Comparison of ENCODE assay signal across 21 mouse cellular contexts in the genomic region with DNA sequence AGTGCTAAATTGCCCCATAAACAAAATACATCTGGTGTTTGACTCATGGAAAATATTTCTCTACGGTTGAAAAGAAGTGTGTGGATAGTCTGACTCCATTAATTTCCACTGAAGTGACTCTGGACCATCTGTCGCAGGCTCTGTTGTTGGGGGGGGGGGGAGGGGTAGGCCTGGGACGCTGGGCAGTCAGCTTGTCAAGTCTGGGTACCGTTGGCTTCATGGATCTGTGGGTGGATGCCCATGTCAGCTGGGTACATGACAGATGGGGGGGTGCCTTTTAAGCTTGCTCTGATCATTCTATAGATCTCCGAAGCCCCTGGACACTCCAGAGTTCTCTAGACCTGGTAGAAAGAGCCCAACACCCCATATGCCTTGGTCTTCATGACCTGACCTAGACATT.
DNase-seq lines count a peak whose midpoint lies in the region; ATAC-seq and TF ChIP-seq lines count a peak whose summit lies in the region.
"Had no signal": no experiment of that assay in that cellular context is flagged by ENCODE, and none has a peak within 500 bp of the region (broad histone marks: within the 10 kb centered on the region; RNA-seq: fewer than 3 reads in every experiment).

No protein-coding gene starts in this region.

- H3K27ac ChIP-seq in kidney, postnatal 0 days: no peak overlapping the region
- no peak overlapping the region for H3K27ac ChIP-seq in cerebellum, adult 2 months (ENCODE audit: insufficient read depth, low read length)
- no peak overlapping the region for H3K27ac ChIP-seq in lung, postnatal 0 days (ENCODE audit: low read length)
- H3K27ac ChIP-seq: hindbrain, embryonic 12.5 days; neural tube, embryonic 12.5 days had no signal

- peak; percentile 3 for DNase-seq in cerebellum, adult 11 months
- DNase-seq in kidney, postnatal 0 days (ENCODE audit: low spot score): peak; percentile 35
- no peak for DNase-seq in kidney, postnatal 36 days
- peak; percentile 11 to 35 for DNase-seq in cerebellum, adult 2 months
- DNase-seq in mesoderm, embryonic 11.5 days (ENCODE audit: low read depth, low spot score): peak; percentile 21
- DNase-seq in lung, postnatal 0 days (ENCODE audit: low spot score): no peak
- no peak for DNase-seq in layer of hippocampus, postnatal 10 days (ENCODE audit: low spot score in 2 of 2)
- DNase-seq: adrenal gland, postnatal 10 days; heart, adult 11 months; heart, postnatal 10 days; kidney, postnatal 4 days; liver, postnatal 0 days; lung, postnatal 14 days; midbrain, embryonic 14.5 days; right cerebral cortex, postnatal 4 days; thymus, postnatal 14 days had no signal

- no peaks in the 10 kb centered on the region for H3K9me3 ChIP-seq in kidney, postnatal 0 days (replicated peaks; ENCODE audit: low read length)
- H3K9me3 ChIP-seq in lung, postnatal 0 days (ENCODE audit: low read length): no peaks in the 10 kb centered on the region
- H3K9me3 ChIP-seq: heart, embryonic 12.5 days; hindbrain, embryonic 12.5 days; neural tube, embryonic 12.5 days had no signal

- TF ChIP-seq EP300 in lung, postnatal 0 days (IDR thresholded peaks at IDR 0.05): no peak

- no peak for ATAC-seq in cerebellum, adult (ENCODE audit: insufficient number of reproducible peaks, low FRiP score, low TSS enrichment)
- no peak for ATAC-seq in kidney, postnatal 0 days (replicated peaks; ENCODE audit: low FRiP score, low read depth)
- ATAC-seq in lung, postnatal 0 days: no peak
- ATAC-seq: intestine, embryonic 16.5 days; liver, postnatal 0 days had no signal

- WGBS in kidney, postnatal 0 days: 43% methylated on average over 5 of the region's 5 CpGs
- 27% methylated on average over 5 of the region's 5 CpGs for WGBS in cerebellum, adult 2 months
- 66% methylated on average over 5 of the region's 5 CpGs for WGBS in lung, postnatal 0 days

- TF ChIP-seq CTCF in kidney, postnatal 0 days (IDR thresholded peaks at IDR 0.05; ENCODE audit: low read depth): no peak
- no peak for TF ChIP-seq CTCF in cerebellum, adult 2 months (IDR thresholded peaks at IDR 0.05; ENCODE audit: borderline replicate concordance, insufficient read depth, low read depth, low read length)
- TF ChIP-seq CTCF in lung, postnatal 0 days (IDR thresholded peaks at IDR 0.05): no peak

- no peak overlapping the region for H3K4me3 ChIP-seq in kidney, postnatal 0 days (replicated peaks; ENCODE audit: low read depth, low read length)
- no peak overlapping the region for H3K4me3 ChIP-seq in cerebellum, adult 2 months (replicated peaks; ENCODE audit: insufficient read depth, low read depth, low read length)
- no peak overlapping the region for H3K4me3 ChIP-seq in lung, postnatal 0 days (ENCODE audit: low read depth, low read length)
- H3K4me3 ChIP-seq: heart, embryonic 12.5 days; hindbrain, embryonic 12.5 days; neural tube, embryonic 12.5 days had no signal

- no peak overlapping the region for H3K4me2 ChIP-seq in kidney, postnatal 0 days (ENCODE audit: low read length)
- H3K4me2 ChIP-seq in lung, postnatal 0 days (replicated peaks; ENCODE audit: low read depth, low read length): no peak overlapping the region
- H3K4me2 ChIP-seq: heart, embryonic 12.5 days; hindbrain, embryonic 12.5 days; neural tube, embryonic 12.5 days had no signal

- H3K9ac ChIP-seq in kidney, postnatal 0 days (ENCODE audit: low read depth, low read length): no peak overlapping the region
- no peak overlapping the region for H3K9ac ChIP-seq in lung, postnatal 0 days (replicated peaks; ENCODE audit: low read depth)
- H3K9ac ChIP-seq: heart, embryonic 12.5 days; hindbrain, embryonic 12.5 days; liver, postnatal 0 days; neural tube, embryonic 12.5 days had no signal

- no peaks in the 10 kb centered on the region for H3K27me3 ChIP-seq in kidney, postnatal 0 days (ENCODE audit: insufficient read depth, low read length)
- no peaks in the 10 kb centered on the region; the same call in 1 of the 2 replicates for H3K27me3 ChIP-seq in cerebellum, adult 2 months (ENCODE audit: control insufficient read depth, insufficient read depth, low read length)
- no peaks in the 10 kb centered on the region for H3K27me3 ChIP-seq in lung, postnatal 0 days (replicated peaks; ENCODE audit: insufficient read depth, low read length)
- H3K27me3 ChIP-seq: heart, embryonic 12.5 days; hindbrain, embryonic 12.5 days; neural tube, embryonic 12.5 days had no signal

- no peaks in the 10 kb centered on the region for H3K36me3 ChIP-seq in kidney, postnatal 0 days (ENCODE audit: insufficient read depth, low read length)
- H3K36me3 ChIP-seq in lung, postnatal 0 days (ENCODE audit: insufficient read depth, low read length): no peaks in the 10 kb centered on the region
- H3K36me3 ChIP-seq: heart, embryonic 12.5 days; hindbrain, embryonic 12.5 days; neural tube, embryonic 12.5 days had no signal

- H3K4me1 ChIP-seq in kidney, postnatal 0 days (replicated peaks; ENCODE audit: insufficient read depth, low read length): no peaks in the 10 kb centered on the region
- H3K4me1 ChIP-seq in cerebellum, adult 2 months (ENCODE audit: control insufficient read depth, insufficient read depth, low read length): no peaks in the 10 kb centered on the region
- H3K4me1 ChIP-seq in lung, postnatal 0 days (ENCODE audit: insufficient read depth, low read depth, low read length): no peaks in the 10 kb centered on the region

- TF ChIP-seq POLR2A in cerebellum, adult 2 months (IDR thresholded peaks at IDR 0.05; ENCODE audit: borderline replicate concordance, insufficient read depth, low read length): no peak

Comparison
In these comparisons a context has a peak if more than half of its experiments do, and no peak if none do; other contexts are left out.
1. DNase-seq: peak in cerebellum, adult 11 months (single experiment), kidney, postnatal 0 days (single experiment), cerebellum, adult 2 months (2 of 2) and mesoderm, embryonic 11.5 days (single experiment); none in kidney, postnatal 36 days (0 of 2), lung, postnatal 0 days (single experiment) and layer of hippocampus, postnatal 10 days (0 of 2).